Mouse (Mus musculus): ENCODE data around the gene Ntn1.

The Ntn1 gene

GRCm38 (mm10) chr11:68195693-68196176, 204.9 kb downstream of the Ntn1 start:
- in situ Hi-C loops (cut with MboI, MseI), result no loop called here

GRCm38 (mm10) chr11:68195168-68195567, 205.5 kb downstream of the Ntn1 start:
- in situ Hi-C loops (cut with MboI, MseI), result no loop called here

- in situ Hi-C loops (cut with MboI, MseI), result no loop called here
Observed at GRCm38 (mm10) chr11:68190849-68191248, 209.8 kb downstream of the Ntn1 start.

GRCm38 (mm10) chr11:68188695-68189201, 211.9 kb downstream of the Ntn1 start:
- in situ Hi-C loops (cut with MboI, MseI), result no loop called here

GRCm38 (mm10) chr11:68187242-68187641, 213.4 kb downstream of the Ntn1 start:
- in situ Hi-C loops (cut with MboI, MseI), result no loop called here

GRCm38 (mm10) chr11:68185647-68186046, 215.0 kb downstream of the Ntn1 start:
- in situ Hi-C loops (cut with MboI, MseI), result no loop called here

GRCm38 (mm10) chr11:68177415-68177814, 223.2 kb downstream of the Ntn1 start:
- in situ Hi-C loops (cut with MboI, MseI), result no loop called here

- in situ Hi-C loops (cut with MboI, MseI), result no loop called here
Observed at GRCm38 (mm10) chr11:68176550-68176949, 224.1 kb downstream of the Ntn1 start.

- in situ Hi-C loops (cut with MboI, MseI), result no loop called here
Observed at GRCm38 (mm10) chr11:68172648-68173045, 228.0 kb downstream of the Ntn1 start.

- in situ Hi-C loops (cut with MboI, MseI), result no loop called here
Observed at GRCm38 (mm10) chr11:68171973-68172647, 228.5 kb downstream of the Ntn1 start.

- in situ Hi-C loops (cut with MboI, MseI), result no loop called here
Observed at GRCm38 (mm10) chr11:68168427-68168826, 232.2 kb downstream of the Ntn1 start.

- in situ Hi-C loops (cut with MboI, MseI), result no loop called here
Observed at GRCm38 (mm10) chr11:68164408-68164807, 236.2 kb downstream of the Ntn1 start.

GRCm38 (mm10) chr11:68159867-68160266, 240.8 kb downstream of the Ntn1 start:
- in situ Hi-C loops (cut with MboI, MseI), result no loop called here

Data from T-helper 17 cell (primary cell).